Mouse (Mus musculus): ENCODE results near the gene Dek. TPM values are rescaled to one million over a fixed set of nuclear protein-coding genes. Genes with fewer than 3 reads are reported as not detected.

Gene Dek
- total RNA-seq (2014; rRNA removed) (56.9 and 70.0 TPM in 2 replicates), polyA plus RNA-seq (2015; fragmentation: Nextera tagmentation; extraction: Ambion mirVana) (85.3 and 118 TPM in 2 replicates)

GRCm38 (mm10) chr13:47105711-47106579 is at the start of gene Dek:
Gene Dek, minus strand, starts transcription at chr13:47106201.
- 2% methylated on average over 99 of the region's 129 CpGs for WGBS
- Histone ChIP-seq H3K9ac (peak within 1 kb of the TSS; percentile 89), H3K27me3 (ENCODE audit: insufficient read depth, low read length) (no peaks in the 10 kb centered on the region), H3K4me2 (ENCODE audit: low read depth) (peak within 1 kb of the TSS; percentile 71), H3K4me3 (ENCODE audit: low read depth, low read length) (peak within 1 kb of the TSS; percentile 88), H3K36me3 (ENCODE audit: insufficient read depth) (no peaks in the 10 kb centered on the region), H3K9me3 (ENCODE audit: low read length) (no peaks in the 10 kb centered on the region), H3K4me1 (ENCODE audit: insufficient read depth) (peaks cover 14% of the 10 kb centered on the region), H3K27ac (ENCODE audit: low read depth, low read length) (peak within 1 kb of the TSS; percentile 99)
- DNase-seq (peak; percentile 93), ATAC-seq (peak; percentile 95)
- peak; percentile 51 for TF ChIP-seq CTCF (IDR thresholded peaks at IDR 0.05; ENCODE audit: low read depth)

- H3K9me3 ChIP-seq (ENCODE audit: low read length), result no peaks in the 10 kb centered on the region
- H3K27ac ChIP-seq (ENCODE audit: low read depth, low read length), result no peak overlapping the region
- 43% methylated on average over 4 of the region's 4 CpGs for WGBS
- H3K4me2 ChIP-seq (ENCODE audit: low read depth), result no peak overlapping the region
- ATAC-seq (no peak), DNase-seq (no peak)
- H3K4me1 ChIP-seq (ENCODE audit: insufficient read depth), result no peaks in the 10 kb centered on the region
- no peak overlapping the region for H3K4me3 ChIP-seq (ENCODE audit: low read depth, low read length)
- no peaks in the 10 kb centered on the region for H3K36me3 ChIP-seq (ENCODE audit: insufficient read depth)
- TF ChIP-seq CTCF (IDR thresholded peaks at IDR 0.05; ENCODE audit: low read depth), result no peak
- H3K9ac ChIP-seq, result no peak overlapping the region
- no peaks in the 10 kb centered on the region for H3K27me3 ChIP-seq (ENCODE audit: insufficient read depth, low read length)
Measured at GRCm38 (mm10) chr13:47154866-47155265, 48.9 kb upstream of the Dek start.

GRCm38 (mm10) chr13:47153206-47153605 is 47.2 kb upstream of the Dek start:
- ATAC-seq (no peak), DNase-seq (no peak)
- no peaks in the 10 kb centered on the region for H3K4me1 ChIP-seq (ENCODE audit: insufficient read depth)
- no peak overlapping the region for H3K4me2 ChIP-seq (ENCODE audit: low read depth)
- no peak overlapping the region for H3K9ac ChIP-seq
- TF ChIP-seq CTCF (IDR thresholded peaks at IDR 0.05; ENCODE audit: low read depth), result no peak
- no peaks in the 10 kb centered on the region for H3K27me3 ChIP-seq (ENCODE audit: insufficient read depth, low read length)
- no peaks in the 10 kb centered on the region for H3K9me3 ChIP-seq (ENCODE audit: low read length)
- no peak overlapping the region for H3K27ac ChIP-seq (ENCODE audit: low read depth, low read length)
- H3K4me3 ChIP-seq (ENCODE audit: low read depth, low read length), result no peak overlapping the region
- no peaks in the 10 kb centered on the region for H3K36me3 ChIP-seq (ENCODE audit: insufficient read depth)
- WGBS, result 68% methylated on average over 5 of the region's 5 CpGs

- DNase-seq (peak; percentile 87), ATAC-seq (peak; percentile 80)
- WGBS, result 30% methylated on average over 7 of the region's 7 CpGs
- TF ChIP-seq CTCF (IDR thresholded peaks at IDR 0.05; ENCODE audit: low read depth), result peak; percentile 87
- Histone ChIP-seq H3K4me1 (ENCODE audit: insufficient read depth) (no peaks in the 10 kb centered on the region), H3K4me3 (ENCODE audit: low read depth, low read length) (no peak overlapping the region), H3K27ac (ENCODE audit: low read depth, low read length) (no peak overlapping the region), H3K9me3 (ENCODE audit: low read length) (no peaks in the 10 kb centered on the region), H3K4me2 (ENCODE audit: low read depth) (no peak overlapping the region), H3K27me3 (ENCODE audit: insufficient read depth, low read length) (no peaks in the 10 kb centered on the region), H3K36me3 (ENCODE audit: insufficient read depth) (no peaks in the 10 kb centered on the region), H3K9ac (no peak overlapping the region)
Measured at GRCm38 (mm10) chr13:47152390-47152789, 46.4 kb upstream of the Dek start.

GRCm38 (mm10) chr13:47151060-47151459 is 45.1 kb upstream of the Dek start:
- no peak overlapping the region for H3K27ac ChIP-seq (ENCODE audit: low read depth, low read length)
- no peaks in the 10 kb centered on the region for H3K27me3 ChIP-seq (ENCODE audit: insufficient read depth, low read length)
- DNase-seq (no peak), ATAC-seq (0 out of 2 replicates have a peak, but pooled peaks have one; percentile 13)
- H3K4me3 ChIP-seq (ENCODE audit: low read depth, low read length), result no peak overlapping the region
- H3K4me1 ChIP-seq (ENCODE audit: insufficient read depth), result no peaks in the 10 kb centered on the region
- H3K36me3 ChIP-seq (ENCODE audit: insufficient read depth), result no peaks in the 10 kb centered on the region
- H3K4me2 ChIP-seq (ENCODE audit: low read depth), result no peak overlapping the region
- WGBS, result 88% methylated on average over 14 of the region's 14 CpGs
- H3K9ac ChIP-seq, result no peak overlapping the region
- H3K9me3 ChIP-seq (ENCODE audit: low read length), result no peaks in the 10 kb centered on the region
- no peak for TF ChIP-seq CTCF (IDR thresholded peaks at IDR 0.05; ENCODE audit: low read depth)

- no peak overlapping the region for H3K27ac ChIP-seq (ENCODE audit: low read depth, low read length)
- no peaks in the 10 kb centered on the region for H3K9me3 ChIP-seq (ENCODE audit: low read length)
- no peak overlapping the region for H3K4me3 ChIP-seq (ENCODE audit: low read depth, low read length)
- DNase-seq (no peak), ATAC-seq (no peak)
- H3K4me2 ChIP-seq (ENCODE audit: low read depth), result no peak overlapping the region
- TF ChIP-seq CTCF (IDR thresholded peaks at IDR 0.05; ENCODE audit: low read depth), result no peak
- H3K27me3 ChIP-seq (ENCODE audit: insufficient read depth, low read length), result no peaks in the 10 kb centered on the region
- no peak overlapping the region for H3K9ac ChIP-seq
- 95% methylated on average over 10 of the region's 10 CpGs for WGBS
- no peaks in the 10 kb centered on the region for H3K36me3 ChIP-seq (ENCODE audit: insufficient read depth)
- no peaks in the 10 kb centered on the region for H3K4me1 ChIP-seq (ENCODE audit: insufficient read depth)
Measured at GRCm38 (mm10) chr13:47149993-47150392, 44.0 kb upstream of the Dek start.

- 59% methylated on average over 11 of the region's 11 CpGs for WGBS
- Histone ChIP-seq H3K9ac (no peak overlapping the region), H3K27me3 (ENCODE audit: insufficient read depth, low read length) (no peaks in the 10 kb centered on the region), H3K36me3 (ENCODE audit: insufficient read depth) (no peaks in the 10 kb centered on the region), H3K4me2 (ENCODE audit: low read depth) (no peak overlapping the region), H3K4me3 (ENCODE audit: low read depth, low read length) (no peak overlapping the region), H3K9me3 (ENCODE audit: low read length) (no peaks in the 10 kb centered on the region), H3K27ac (ENCODE audit: low read depth, low read length) (no peak overlapping the region), H3K4me1 (ENCODE audit: insufficient read depth) (no peaks in the 10 kb centered on the region)
- DNase-seq (no peak), ATAC-seq (no peak; the same call in 1 of the 2 replicates)
- no peak for TF ChIP-seq CTCF (IDR thresholded peaks at IDR 0.05; ENCODE audit: low read depth)
Measured at GRCm38 (mm10) chr13:47148573-47148972, 42.6 kb upstream of the Dek start.
